Mouse (Mus musculus) c-Kit-negative CD71-positive TER-119-positive erythroid progenitor cells, embryonic 14.5 days (primary cell): ENCODE measurements at regions not wholly inside any gene's neighbourhood (a gene's known extent, or its start where the extent isn't known, plus 50 kb on each side); places are given as distances from the start of the nearest gene placed in this dataset.

Experiments
- DNase-seq: peaks from one replicate; pipeline ENCODE4 v3.0.0-alpha.2; 2013; ENCODE audit warnings: low read depth, low spot score

DNA sequence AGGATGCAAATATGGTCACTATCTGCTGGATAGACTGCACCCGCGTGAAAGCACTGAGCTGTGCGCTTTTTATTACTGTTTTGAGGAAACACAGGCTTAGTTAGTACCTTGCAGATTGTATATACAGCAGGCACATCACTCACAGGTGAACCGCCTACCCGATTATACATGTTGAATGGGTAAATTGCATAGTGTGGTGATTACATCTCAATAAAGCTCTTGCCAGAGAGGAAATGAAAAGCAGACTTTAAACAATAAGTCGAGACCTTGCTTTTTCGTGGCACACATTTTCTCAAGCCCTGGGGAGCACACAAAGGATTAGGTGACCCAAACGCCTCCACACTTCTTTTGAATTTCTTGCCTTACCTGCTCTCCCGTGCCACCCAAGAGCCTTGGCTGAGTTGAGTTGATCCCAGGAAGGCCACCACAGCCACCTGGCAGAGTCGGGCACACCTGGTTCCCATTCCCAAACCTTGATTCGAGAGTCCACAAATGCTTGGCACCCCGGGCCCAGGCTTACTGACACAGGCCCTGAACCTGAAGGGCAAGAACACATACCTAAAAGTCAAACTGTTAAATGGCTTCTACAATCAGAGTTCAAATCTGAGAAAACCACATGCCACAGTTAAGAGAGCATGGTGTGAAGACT, 175.4 kb upstream of the Dapk1 start:
- DNase-seq = no peak

DNA sequence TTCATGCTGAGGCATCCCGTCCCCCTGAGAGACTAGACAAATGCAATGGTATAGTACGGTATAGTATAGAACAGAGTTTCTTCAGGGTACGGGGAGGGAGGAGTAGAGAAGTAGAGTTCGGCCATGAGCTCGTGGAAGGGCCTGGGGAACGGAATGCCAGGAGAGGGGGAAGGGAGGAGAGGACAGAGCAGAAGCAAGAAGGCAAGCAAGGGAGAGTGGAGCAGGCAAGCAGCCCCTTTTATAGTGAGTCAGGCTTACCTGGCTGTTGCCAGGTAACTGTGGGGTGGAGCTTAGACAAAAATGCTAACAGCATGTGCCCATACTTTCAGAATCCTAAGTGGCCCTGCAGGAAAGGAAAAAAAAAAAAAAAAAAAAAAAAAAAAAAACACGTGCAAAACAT, 174.7 kb upstream of the Dapk1 start:
- DNase-seq = no peak

DNA sequence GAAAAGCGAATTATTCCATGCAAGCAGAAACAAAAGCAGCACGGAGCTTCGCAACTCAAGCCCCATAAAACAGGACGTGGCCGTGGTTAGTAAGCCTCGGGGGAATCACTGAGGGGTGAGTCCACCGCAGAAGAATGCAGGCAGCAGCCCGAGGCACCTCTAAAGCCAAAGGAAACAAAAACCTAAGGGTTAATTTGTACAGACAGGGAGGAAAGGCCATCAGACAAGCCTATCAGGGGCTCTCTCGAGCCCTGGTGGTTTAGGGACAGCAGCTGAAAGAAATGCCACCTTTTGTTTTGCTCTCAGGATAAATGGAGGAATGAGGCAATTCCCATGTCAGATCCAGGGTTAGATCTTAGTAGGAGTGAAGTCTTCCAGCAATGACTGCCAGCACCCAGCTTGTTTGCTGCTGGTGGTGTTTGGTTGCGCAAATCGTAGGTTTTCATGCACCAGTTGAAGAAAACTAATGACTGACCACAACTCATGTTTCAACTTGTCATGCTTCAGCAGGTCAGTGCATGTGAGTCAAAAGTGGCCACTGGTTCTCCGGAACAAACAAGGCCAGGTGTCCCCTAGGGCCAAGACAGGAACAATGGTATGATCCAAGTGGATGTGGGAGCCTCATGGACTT, 173.9 kb upstream of the Dapk1 start:
- no peak for DNase-seq

DNA sequence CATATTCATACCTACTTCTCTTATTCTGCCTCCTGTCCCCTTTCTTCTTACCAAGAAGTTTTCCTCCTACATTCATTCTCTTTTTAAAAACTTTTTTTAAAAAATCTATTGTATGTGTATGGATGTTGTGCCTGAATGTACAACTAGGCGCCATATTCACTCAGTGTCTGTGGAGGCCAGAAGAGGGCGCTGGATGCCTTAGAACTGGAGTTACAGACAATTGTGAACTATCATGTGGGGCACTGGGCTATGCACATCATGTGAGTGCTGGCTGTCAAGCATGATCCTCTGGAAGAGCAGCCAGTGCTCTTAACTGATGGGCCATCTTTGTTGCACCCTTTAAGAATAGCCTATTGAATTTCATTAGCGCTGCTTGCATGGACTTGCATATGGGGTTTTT, 172.6 kb upstream of the Dapk1 start:
- no peak for DNase-seq

GRCm38 (mm10) chr13:60431412-60431811, 170.3 kb upstream of the Dapk1 start:
- no peak for DNase-seq

GRCm38 (mm10) chr13:60434221-60435210, 167.2 kb upstream of the Dapk1 start:
- DNase-seq = no peak

- DNase-seq = no peak
Observed at GRCm38 (mm10) chr13:60435333-60435732, 166.4 kb upstream of the Dapk1 start.

DNA sequence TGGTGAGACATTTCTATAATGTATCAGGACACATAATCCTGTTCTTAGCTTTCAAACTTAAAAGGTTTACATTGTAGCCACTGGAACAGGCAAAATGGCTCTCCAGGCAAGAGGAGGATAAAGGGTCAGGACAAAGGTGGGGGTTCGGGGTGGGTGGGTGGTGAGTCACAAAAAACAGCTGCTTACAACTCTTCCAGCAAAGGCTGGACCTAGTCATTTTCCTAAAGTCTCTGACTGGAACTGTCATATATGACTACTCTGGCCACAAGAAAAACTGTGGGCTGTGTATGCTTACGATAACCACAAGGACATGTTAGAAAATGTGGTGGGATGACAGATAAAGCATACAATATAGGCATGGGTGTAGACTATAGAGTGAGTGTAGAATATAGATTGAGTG, 163.6 kb upstream of the Dapk1 start:
- no peak for DNase-seq

GRCm38 (mm10) chr13:60440586-60440985, 161.2 kb upstream of the Dapk1 start:
- no peak for DNase-seq

GRCm38 (mm10) chr13:60445164-60445563, 156.6 kb upstream of the Dapk1 start:
- DNase-seq = no peak

- no peak for DNase-seq
Observed at GRCm38 (mm10) chr13:60446926-60447325, 154.8 kb upstream of the Dapk1 start.

DNA sequence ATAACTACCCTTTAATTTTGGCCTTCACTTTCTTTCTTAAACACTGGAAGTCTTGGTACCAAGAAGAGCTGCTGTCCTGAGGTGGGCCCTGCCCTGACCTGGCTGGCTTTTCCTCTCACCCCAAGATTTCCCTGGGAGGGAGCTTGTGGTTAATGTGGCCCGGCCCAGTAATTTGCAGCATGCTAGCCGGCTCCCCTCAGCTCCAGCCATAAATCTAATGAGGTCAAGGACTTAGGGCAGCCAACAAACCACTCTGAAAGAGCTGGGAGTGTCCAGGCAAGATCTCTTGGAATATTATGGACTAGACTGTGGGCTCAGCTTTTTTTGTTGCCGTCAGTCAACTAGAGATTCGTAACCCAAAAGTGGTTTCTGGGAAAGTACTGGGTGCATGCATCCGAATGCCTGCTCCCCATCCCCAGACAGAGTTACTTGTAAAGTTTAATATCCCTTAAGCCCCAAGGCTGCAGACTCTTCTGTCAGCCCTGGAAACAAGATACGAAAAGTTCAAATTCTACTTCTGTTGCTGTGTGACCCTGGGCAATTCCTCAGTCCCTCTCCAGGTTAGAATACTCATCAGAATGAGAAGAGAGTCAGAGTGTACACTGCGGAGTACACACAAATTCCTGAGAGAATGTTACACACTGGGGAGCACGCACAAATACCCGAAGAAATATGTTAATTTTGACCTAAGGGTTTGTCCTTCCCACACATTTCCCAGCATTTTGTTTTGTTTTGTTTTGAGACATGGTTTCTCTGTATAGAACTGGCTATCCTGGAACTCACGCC, 150.8 kb upstream of the Dapk1 start:
- DNase-seq = no peak

DNA sequence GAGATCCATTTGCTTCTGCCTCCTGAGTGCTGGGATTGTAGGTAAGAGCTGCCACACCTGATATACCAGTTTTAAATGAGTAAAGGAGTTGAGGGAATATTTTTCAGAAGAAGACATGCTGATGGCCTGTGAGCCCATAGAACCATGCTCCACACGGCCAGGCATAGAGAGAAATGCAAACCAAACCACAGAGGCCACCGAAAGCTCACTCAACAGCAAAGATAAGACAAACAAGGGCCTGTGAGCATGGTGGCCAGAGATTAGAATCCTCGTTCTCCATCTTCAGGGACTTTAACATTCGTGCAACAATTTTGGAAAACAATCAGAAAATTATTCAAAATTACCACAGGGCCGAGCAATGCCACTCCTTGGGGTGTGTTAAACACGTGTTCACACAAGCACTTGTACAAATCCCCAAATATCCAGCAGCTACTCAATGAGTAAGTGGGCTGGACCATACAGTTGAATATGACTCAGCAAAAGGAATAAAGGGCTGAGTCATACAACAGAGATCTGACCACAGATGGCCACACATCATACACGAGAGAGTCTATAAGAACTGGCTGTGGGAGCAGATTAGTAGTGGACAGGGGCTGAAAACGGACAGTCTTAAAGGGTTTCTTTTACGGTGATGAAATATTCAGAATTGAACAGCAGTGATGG, 147.8 kb upstream of the Dapk1 start:
- DNase-seq = no peak

DNA sequence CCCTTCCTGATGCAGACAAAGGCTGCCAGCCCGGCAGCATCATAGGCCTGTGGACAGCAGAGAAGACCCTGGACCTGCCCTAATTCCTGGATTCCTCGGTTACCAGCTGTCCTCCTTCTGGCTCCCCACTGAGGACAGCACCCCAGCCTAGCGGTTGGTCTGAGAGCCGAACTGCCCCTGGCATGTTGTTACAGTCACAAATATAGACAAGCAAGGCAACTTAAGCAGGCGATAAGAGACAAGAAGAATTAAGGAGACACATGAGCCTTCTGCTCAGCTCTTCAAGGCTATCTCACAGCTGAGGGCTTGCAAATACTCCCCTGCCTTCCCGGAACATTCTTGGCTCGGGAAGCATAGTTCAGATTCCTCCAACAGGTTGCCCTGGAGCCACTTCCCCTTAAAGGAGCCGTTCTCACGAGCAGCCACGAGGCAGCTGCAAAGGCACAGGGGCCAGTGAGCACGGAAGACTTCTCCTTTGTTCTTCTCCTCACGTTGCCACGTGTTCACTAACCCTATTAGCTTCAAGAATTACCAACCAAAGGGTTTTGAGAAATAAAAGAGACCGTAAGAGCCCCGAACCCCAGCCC, 146.6 kb upstream of the Dapk1 start:
- DNase-seq = no peak

DNA sequence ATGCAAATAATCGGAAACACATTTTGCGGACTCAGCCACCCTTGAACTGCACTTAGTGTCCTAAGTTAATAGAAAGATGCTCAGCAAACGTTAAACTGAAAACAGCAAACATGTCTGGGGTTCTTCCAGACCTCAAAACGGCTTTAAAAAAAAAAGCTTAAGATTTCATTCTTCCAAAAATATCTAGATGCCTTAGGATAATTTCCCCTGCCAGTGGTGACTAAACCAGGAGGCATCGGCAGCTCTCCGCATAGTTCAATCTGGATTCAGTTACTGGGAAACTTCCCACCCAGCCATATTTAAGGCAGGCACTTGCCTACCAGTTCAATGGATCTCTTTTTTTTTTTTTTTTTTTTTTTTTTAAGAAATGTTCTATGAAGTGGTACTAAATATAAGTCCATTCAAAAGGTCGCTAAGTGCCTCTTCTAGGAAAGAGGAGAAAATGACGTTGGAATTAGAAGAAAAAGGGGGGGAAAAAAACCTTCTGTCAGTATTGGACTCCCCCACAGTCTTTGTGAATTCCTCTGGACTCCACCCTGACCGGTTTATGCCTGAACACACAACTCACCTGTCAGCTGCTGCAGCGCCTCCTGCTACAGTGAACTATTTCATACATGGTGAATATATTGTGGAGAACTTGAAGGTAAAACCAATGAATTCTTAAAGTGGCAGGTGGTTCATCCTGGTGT, 145.7 kb upstream of the Dapk1 start:
- DNase-seq = no peak

- no peak for DNase-seq
Observed at GRCm38 (mm10) chr13:60457277-60457676, 144.5 kb upstream of the Dapk1 start.

GRCm38 (mm10) chr13:60459002-60459401, 142.7 kb upstream of the Dapk1 start:
- no peak for DNase-seq

DNA sequence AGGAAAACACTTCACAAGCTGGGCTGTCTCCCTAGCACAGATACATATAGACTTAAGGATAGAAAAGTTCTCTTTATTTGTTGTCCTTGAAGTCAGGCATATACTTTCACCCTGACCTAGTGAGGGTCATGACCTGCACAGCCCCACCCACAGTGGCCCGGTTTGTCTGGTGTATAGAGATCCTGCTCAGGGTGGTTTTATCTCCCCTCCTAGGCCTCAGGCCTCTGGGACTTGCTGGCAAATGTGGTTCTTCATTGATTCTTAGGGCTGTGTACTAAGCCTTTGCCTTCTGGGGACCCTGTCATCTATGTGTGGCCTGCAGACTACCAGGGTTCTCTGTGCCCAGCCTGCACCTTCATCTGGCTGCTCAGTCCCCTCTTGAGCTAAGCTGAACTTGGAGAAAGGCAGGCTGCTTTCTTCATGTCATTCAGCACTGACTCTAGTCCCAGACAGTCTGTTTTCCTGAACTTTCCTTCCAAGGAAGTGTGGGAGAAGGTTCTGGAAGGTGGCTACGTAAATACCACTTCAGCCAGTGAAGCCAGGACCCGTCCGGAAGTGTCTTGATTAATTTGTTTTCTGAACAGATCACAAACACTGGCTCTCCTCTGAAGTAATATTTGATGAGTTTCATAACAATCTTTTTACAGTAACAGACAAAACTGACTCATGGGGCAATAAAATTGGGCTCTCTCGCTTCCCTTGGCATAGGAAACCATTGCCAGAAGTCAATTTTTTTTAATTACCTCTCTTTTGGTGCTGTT, 135.0 kb upstream of the Dapk1 start:
- DNase-seq = no peak

GRCm38 (mm10) chr13:60467821-60468579, 133.7 kb upstream of the Dapk1 start:
- DNase-seq = peak; percentile 4
